In genomic region chr7:101458278-101458781, GRCm38 (mm10) we compare ENCODE assay signal across 25 mouse cellular contexts. TPM values are rescaled to one million over a fixed set of nuclear protein-coding genes. Genes with fewer than 3 reads are reported as not detected.
A peak's percentile ranks its signal among the peaks of the same experiment; 100 is the strongest.
DNase-seq lines count a peak whose midpoint lies in the region; ATAC-seq and TF ChIP-seq lines count a peak whose summit lies in the region.
"Had no signal": no experiment of that assay in that cellular context is flagged by ENCODE, and none has a peak within 500 bp of the region (broad histone marks: within the 10 kb centered on the region; RNA-seq: fewer than 3 reads in every experiment).

No protein-coding gene starts in this region.

- no peak for TF ChIP-seq CTCF in heart, postnatal 0 days (IDR thresholded peaks at IDR 0.05; ENCODE audit: low read depth)
- TF ChIP-seq CTCF in liver, adult 2 months (IDR thresholded peaks at IDR 0.05; ENCODE audit: low read depth, low read length): no peak

- no peak for ATAC-seq in heart, postnatal 0 days (ENCODE audit: insufficient read depth, low read depth)
- no peak for ATAC-seq in liver, embryonic 12.5 days
- ATAC-seq in monocyte, adult 5-6 weeks (replicated peaks; ENCODE audit: insufficient number of reproducible peaks, low FRiP score, low TSS enrichment, poor library complexity, severe bottlenecking): no peak
- ATAC-seq: forebrain, embryonic 14.5 days; hindbrain, postnatal 0 days had no signal

- no peaks in the 10 kb centered on the region for H3K36me3 ChIP-seq in heart, postnatal 0 days (replicated peaks; ENCODE audit: control insufficient read depth, insufficient read depth, low read length)
- no peaks in the 10 kb centered on the region for H3K36me3 ChIP-seq in liver, adult 2 months (ENCODE audit: control insufficient read depth, insufficient read depth, low read length)
- H3K36me3 ChIP-seq in liver, embryonic 12.5 days: no peaks in the 10 kb centered on the region
- H3K36me3 ChIP-seq in myocyte (ENCODE audit: control insufficient read depth, insufficient read depth): no peaks in the 10 kb centered on the region
- H3K36me3 ChIP-seq: embryonic facial prominence, embryonic 12.5 days; G1E; heart, embryonic 13.5 days; hindbrain, embryonic 10.5 days; neural tube, embryonic 15.5 days had no signal

- 61% methylated on average over 4 of the region's 4 CpGs for WGBS in heart, postnatal 0 days
- WGBS in liver, adult 2 months: 59% methylated on average over 4 of the region's 4 CpGs
- 75% methylated on average over 4 of the region's 4 CpGs for WGBS in liver, embryonic 12.5 days (ENCODE audit: insufficient replicate concordance)

- no peak overlapping the region for H3K9ac ChIP-seq in heart, postnatal 0 days (replicated peaks; ENCODE audit: low read depth, low read length)
- no peak overlapping the region for H3K9ac ChIP-seq in liver, adult 2 months (ENCODE audit: low read depth, low read length)
- no peak overlapping the region for H3K9ac ChIP-seq in liver, embryonic 12.5 days
- H3K9ac ChIP-seq: embryonic facial prominence, embryonic 12.5 days; heart, embryonic 13.5 days; neural tube, embryonic 15.5 days had no signal

- TF ChIP-seq EP300 in heart, postnatal 0 days (IDR thresholded peaks at IDR 0.05; ENCODE audit: low read depth): no peak

- no peak overlapping the region for H3ac ChIP-seq in myocyte (ENCODE audit: control insufficient read depth, insufficient read length)

- TF ChIP-seq POLR2A in liver, adult 2 months (IDR thresholded peaks at IDR 0.05; ENCODE audit: extremely low read depth, insufficient read depth, low read length): no peak
- TF ChIP-seq POLR2A in myocyte (IDR thresholded peaks at IDR 0.05; ENCODE audit: insufficient read length, low read depth): no peak

- H3K27ac ChIP-seq in heart, postnatal 0 days (ENCODE audit: low read depth): peak overlapping the region; percentile 44; the same call in 1 of the 2 replicates
- peak overlapping the region; percentile 44 for H3K27ac ChIP-seq in liver, adult 2 months (replicated peaks; ENCODE audit: insufficient read depth, low read depth, low read length)
- no peak overlapping the region for H3K27ac ChIP-seq in liver, embryonic 12.5 days
- H3K27ac ChIP-seq: embryonic facial prominence, embryonic 12.5 days; heart, embryonic 13.5 days; hindbrain, postnatal 0 days; neural tube, embryonic 15.5 days had no signal

- no peaks in the 10 kb centered on the region for H3K79me2 ChIP-seq in liver, adult 2 months (ENCODE audit: control insufficient read depth, insufficient read depth, low read length)
- peaks cover 3% of the 10 kb centered on the region for H3K79me2 ChIP-seq in myocyte (ENCODE audit: control insufficient read depth, insufficient read depth)

- H3K4me2 ChIP-seq in heart, postnatal 0 days (ENCODE audit: low read depth, low read length): no peak overlapping the region
- no peak overlapping the region for H3K4me2 ChIP-seq in liver, embryonic 12.5 days
- no peak overlapping the region for H3K4me2 ChIP-seq in myocyte (ENCODE audit: low read depth)
- H3K4me2 ChIP-seq: embryonic facial prominence, embryonic 12.5 days; heart, embryonic 13.5 days; neural tube, embryonic 15.5 days had no signal

- DNase-seq in adrenal gland, adult (ENCODE audit: inconsistent age in 2 of 2, low spot score in 1 of 2): peak; percentile 37 to 68
- DNase-seq in adrenal gland, postnatal 4 days (ENCODE audit: low spot score in 2 of 2): no peak
- DNase-seq in heart, postnatal 0 days (ENCODE audit: low spot score): no peak
- DNase-seq in heart, adult 9 months (ENCODE audit: low spot score in 2 of 2): no peak
- DNase-seq in liver, adult 2 months (ENCODE audit: extremely low read depth, low read depth, low spot score): no peak
- DNase-seq: cerebellum, adult 9-10 months; kidney, adult 8-10 months; lung, adult 18-20 months; lung, postnatal 14 days; midbrain, embryonic 14.5 days had no signal

- no peak overlapping the region for H3K4me3 ChIP-seq in heart, postnatal 0 days (ENCODE audit: low read depth, low read length)
- no peak overlapping the region for H3K4me3 ChIP-seq in liver, adult 2 months (ENCODE audit: insufficient read depth, low read depth, low read length)
- no peak overlapping the region for H3K4me3 ChIP-seq in liver, embryonic 12.5 days
- no peak overlapping the region for H3K4me3 ChIP-seq in myocyte
- H3K4me3 ChIP-seq: embryonic facial prominence, embryonic 12.5 days; heart, embryonic 13.5 days; hindbrain, embryonic 10.5 days; neural tube, embryonic 15.5 days had no signal

- peaks cover 49% of the 10 kb centered on the region for H3K4me1 ChIP-seq in heart, postnatal 0 days (ENCODE audit: control insufficient read depth, insufficient read depth)
- peaks cover 3% of the 10 kb centered on the region for H3K4me1 ChIP-seq in liver, adult 2 months (ENCODE audit: control insufficient read depth, insufficient read depth, low read length)
- no peaks in the 10 kb centered on the region for H3K4me1 ChIP-seq in liver, embryonic 12.5 days

- H3K9me3 ChIP-seq in heart, postnatal 0 days (replicated peaks; ENCODE audit: control insufficient read depth, low read length): no peaks in the 10 kb centered on the region
- no peaks in the 10 kb centered on the region for H3K9me3 ChIP-seq in liver, embryonic 12.5 days (replicated peaks)
- H3K9me3 ChIP-seq: embryonic facial prominence, embryonic 12.5 days; G1E; heart, embryonic 13.5 days; hindbrain, embryonic 10.5 days; neural tube, embryonic 15.5 days had no signal

- H3K27me3 ChIP-seq in heart, postnatal 0 days (ENCODE audit: control insufficient read depth, insufficient read depth, low read length): no peaks in the 10 kb centered on the region
- no peaks in the 10 kb centered on the region for H3K27me3 ChIP-seq in liver, adult 2 months (ENCODE audit: control insufficient read depth, insufficient read depth, low read length)
- H3K27me3 ChIP-seq in liver, embryonic 12.5 days (replicated peaks): peaks cover 40% of the 10 kb centered on the region
- no peaks in the 10 kb centered on the region for H3K27me3 ChIP-seq in myocyte (ENCODE audit: control insufficient read depth, insufficient read depth, insufficient read length)

TF ChIP-seq in myocyte, 11 proteins besides CTCF, POLR2A, EP300 and RAD21:
- TF ChIP-seq MAX (IDR thresholded peaks at IDR 0.05; ENCODE audit: low read depth) (no peak), CEBPB (IDR thresholded peaks at IDR 0.05; ENCODE audit: insufficient read depth, poor library complexity, severe bottlenecking) (no peak), E2F4 (IDR thresholded peaks at IDR 0.05; ENCODE audit: insufficient read depth) (no peak), MYOD1 (IDR thresholded peaks at IDR 0.05; ENCODE audit: control insufficient read depth in 1 of 3, insufficient read length in 2 of 3, low read depth in 2 of 3) (peak in 2 of 3 experiments; percentile 82 to 87), TCF12 (IDR thresholded peaks at IDR 0.05; ENCODE audit: insufficient read depth, poor library complexity, severe bottlenecking) (peak; percentile 72), USF1 (IDR thresholded peaks at IDR 0.05; ENCODE audit: low read depth) (no peak), MYOG (IDR thresholded peaks at IDR 0.05; ENCODE audit: control insufficient read depth in 1 of 3, insufficient read depth in 1 of 3, insufficient read length in 2 of 3, low read depth in 2 of 3) (peak in 2 of 3 experiments; percentile 42 to 87), REST (IDR thresholded peaks at IDR 0.05; ENCODE audit: insufficient read depth, insufficient read length) (no peak), TCF3 (IDR thresholded peaks at IDR 0.05; ENCODE audit: insufficient read length, low read depth) (no peak)

RNA-seq across cellular contexts. Expression of gene Pde2a, which starts 36.8 kb away (rescaled TPM):
- total RNA-seq in adrenal gland, postnatal 4 days (2021): 100 to 1,000 TPM; 105 to 129 TPM
- 4.7 and 35.2 TPM in 2 replicates for total RNA-seq in heart, postnatal 0 days (2014; rRNA removed; ENCODE audit: low replicate concordance)
- polyA plus RNA-seq in heart, postnatal 0 days (2015; fragmentation: Nextera tagmentation; extraction: Ambion mirVana): 19.3 and 22.1 TPM in 2 replicates
- total RNA-seq in liver, adult 2 months (2014; rRNA removed): 11.4 and 13.2 TPM in 2 replicates
- polyA plus RNA-seq in liver, adult 2 months (2012; rRNA removed): 7.7 and 7.9 TPM in 2 replicates
- 11.9 and 12.0 TPM in 2 replicates for polyA plus RNA-seq in liver, embryonic 12.5 days (2016; fragmentation: Nextera tagmentation; extraction: Ambion mirVana)
- polyA plus RNA-seq in myocyte (2012; fragmentation: generic; extraction: Trizol): 49.3 TPM
- total RNA-seq in monocyte, adult 5-6 weeks (2017): 13.4 to 111 TPM (median 54.4 TPM) in 3 replicates
- polyA plus RNA-seq: G1E had no signal

RNA-seq across cellular contexts. Expression of gene Gm45837, which starts 47.6 kb away (rescaled TPM):
- total RNA-seq in adrenal gland, postnatal 4 days (2021): 10 to 100 TPM in 1 of 2 experiments, 1 to 10 TPM in 1; 7.2 to 21.2 TPM
- total RNA-seq in heart, postnatal 0 days (2014; rRNA removed; ENCODE audit: low replicate concordance): 33.8 TPM in 1 of 2 replicates, not detected in the other
- polyA plus RNA-seq in heart, postnatal 0 days (2015; fragmentation: Nextera tagmentation; extraction: Ambion mirVana): 2.4 TPM in 1 of 2 replicates, not detected in the other
- not detected in 2 replicates for total RNA-seq in liver, adult 2 months (2014; rRNA removed)
- polyA plus RNA-seq in liver, adult 2 months (2012; rRNA removed): not detected in 2 replicates
- polyA plus RNA-seq in liver, embryonic 12.5 days (2016; fragmentation: Nextera tagmentation; extraction: Ambion mirVana): not detected in 2 replicates
- 0.55 TPM for polyA plus RNA-seq in myocyte (2012; fragmentation: generic; extraction: Trizol)
- 8.9 to 28.8 TPM (median 12.5 TPM) in 3 replicates for total RNA-seq in monocyte, adult 5-6 weeks (2017)
- total RNA-seq: G1E; gastrocnemius, postnatal 4 days; hindbrain, postnatal 0 days; layer of hippocampus, postnatal 25 days; left cerebral cortex, postnatal 25 days had no signal
- polyA plus RNA-seq: embryonic facial prominence, embryonic 12.5 days; forebrain, embryonic 14.5 days; heart, embryonic 13.5 days; hindbrain, postnatal 0 days; large intestine, adult 2 months; midbrain, embryonic 14.5 days; testis, adult 2 months had no signal

Comparison
In these comparisons a context has a peak if more than half of its experiments do, and no peak if none do; other contexts are left out.
1. DNase-seq: peak in adrenal gland, adult (2 of 2); none in adrenal gland, postnatal 4 days (0 of 2), heart, postnatal 0 days (single experiment), heart, adult 9 months (0 of 2) and liver, adult 2 months (single experiment).